Mouse (Mus musculus) embryonic facial prominence, embryonic 15.5 days (tissue): ENCODE measurements around the gene Mcts1. TPM values are rescaled to one million over a fixed set of nuclear protein-coding genes. Genes with fewer than 3 reads are reported as not detected.

Experiments used
- polyA plus RNA-seq: library from polyadenylated mRNA; unstranded; fragments of >200 nt; fragmentation: Nextera tagmentation; extraction: Ambion mirVana; gene quantifications from 2 replicates; pipeline ENCODE4 v1.2.1, GENCODE M21; 2015

Gene Mcts1
- polyA plus RNA-seq, 1 experiment from 2014 or later = 93.7 TPM

Other genes with a start within 250 kb of the Mcts1 start
- 141 and 156 TPM in 2 replicates for gene Lamp2, start 144.1 kb upstream of the Mcts1 start, polyA plus RNA-seq
- gene Cul4b, start 24.4 kb upstream of the Mcts1 start, polyA plus RNA-seq = 22.5 and 23.7 TPM in 2 replicates
- gene C1galt1c1, start 34.5 kb downstream of the Mcts1 start, polyA plus RNA-seq = 30.1 and 32.3 TPM in 2 replicates
- not detected in 2 replicates for gene 6030498E09Rik, start 172.1 kb downstream of the Mcts1 start, polyA plus RNA-seq